Mouse (Mus musculus) forebrain, embryonic 11.5 days (tissue): ENCODE measurements at regions not wholly inside any gene's neighbourhood (a gene's known extent, or its start where the extent isn't known, plus 50 kb on each side); places are given as distances from the start of the nearest gene placed in this dataset.
"Not testable (repeated sequence)": the region's sequence is repeated elsewhere in the genome, so short reads cannot be mapped to it uniquely, and the experiment has no call there.

Experiments
- ATAC-seq: fragments of 200-750 bp; cut with Nextera tagmentation; replicated peaks from 2 replicates; pipeline ENCODE4 v1.8.0; 2017; ENCODE audit warnings: moderate TSS enrichment; ENCODE audit not compliant: low FRiP score
- DNase-seq: peaks from one replicate; pipeline ENCODE4 v3.0.0-alpha.2; 2017; ENCODE audit warnings: low spot score
- H3K27ac ChIP-seq: fragments of 300-500 bp; sonication (generic); 2 replicates; pipeline ENCODE4 v1.5.1; 2014; ENCODE audit warnings: low read depth, low read length
- H3K27me3 ChIP-seq: fragments of 300-500 bp; sonication (generic); 2 replicates; pipeline ENCODE4 v1.6.1; 2014; ENCODE audit warnings: mild to moderate bottlenecking, low read length, mixed read lengths; ENCODE audit not compliant: control insufficient read depth, insufficient read depth
- H3K36me3 ChIP-seq: fragments of 300-500 bp; sonication (generic); 2 replicates; pipeline ENCODE4 v1.6.1; 2014; ENCODE audit warnings: mild to moderate bottlenecking, low read length, moderate library complexity, mixed read lengths; ENCODE audit not compliant: control insufficient read depth, insufficient read depth
- H3K4me1 ChIP-seq: fragments of 300-500 bp; sonication (generic); replicated peaks from 2 replicates; pipeline ENCODE4 v1.6.1; 2014; ENCODE audit warnings: low read length, mixed read lengths; ENCODE audit not compliant: control insufficient read depth, insufficient read depth
- H3K4me2 ChIP-seq: fragments of 300-500 bp; sonication (generic); 2 replicates; pipeline ENCODE4 v1.6.1; 2014; ENCODE audit warnings: low read depth, mild to moderate bottlenecking, low read length, moderate library complexity, mixed read lengths; ENCODE audit not compliant: severe bottlenecking
- H3K4me3 ChIP-seq: fragments of 300-500 bp; sonication (generic); 2 replicates; pipeline ENCODE4 v1.5.1; 2014; ENCODE audit warnings: low read depth, low read length
- H3K9ac ChIP-seq: fragments of 300-500 bp; sonication (generic); 2 replicates; pipeline ENCODE4 v1.6.1; 2014; ENCODE audit warnings: low read length
- H3K9me3 ChIP-seq: fragments of 300-500 bp; sonication (generic); 2 replicates; pipeline ENCODE4 v1.6.1; 2016; ENCODE audit warnings: low read length, mixed read lengths; ENCODE audit not compliant: control insufficient read depth
- WGBS: fragments of 180-500 bp; shearing (Covaris S2); extraction: QIAGEN DNeasy Blood & Tissue Kit; methylation state at CpG from one replicate; pipeline ENCODE4 v1.1.7; 2014; 5-methylcytosine and 5-hydroxymethylcytosine counted together

GRCm38 (mm10) chr16:29758246-29758645 is 179.1 kb downstream of the Opa1 start:
- H3K27me3 ChIP-seq = no peaks in the 10 kb centered on the region
- whole genome bisulfite sequencing = 87% methylated on average over 3 of the region's 3 CpGs
- H3K4me2 ChIP-seq = no peak overlapping the region

GRCm38 (mm10) chr16:29759416-29759815 is 180.3 kb downstream of the Opa1 start:
- Histone ChIP-seq H3K9me3 (no peaks in the 10 kb centered on the region), H3K27me3 (no peaks in the 10 kb centered on the region), H3K4me1 (no peaks in the 10 kb centered on the region), H3K4me2 (no peak overlapping the region), H3K36me3 (no peaks in the 10 kb centered on the region), H3K4me3 (no peak overlapping the region), H3K9ac (no peak overlapping the region), H3K27ac (no peak overlapping the region)
- no peak for ATAC-seq
- no peak for DNase-seq
- 73% methylated on average over 3 of the region's 3 CpGs for WGBS

More at GRCm38 (mm10) chr16:29758246-29758645, 179.1 kb downstream of the Opa1 start:
- Histone ChIP-seq H3K36me3 (no peaks in the 10 kb centered on the region), H3K9me3 (no peaks in the 10 kb centered on the region), H3K9ac (no peak overlapping the region), H3K4me1 (no peaks in the 10 kb centered on the region), H3K4me3 (no peak overlapping the region), H3K27ac (no peak overlapping the region)
- ATAC-seq (no peak), DNase-seq (no peak)

- ATAC-seq = no peak
- WGBS = 88% methylated on average over 4 of the region's 4 CpGs
- no peak for DNase-seq
- no peaks in the 10 kb centered on the region for H3K4me1 ChIP-seq
- H3K9me3 ChIP-seq = no peaks in the 10 kb centered on the region
- H3K27ac ChIP-seq = no peak overlapping the region
- no peaks in the 10 kb centered on the region for H3K36me3 ChIP-seq
- no peak overlapping the region for H3K9ac ChIP-seq
- H3K27me3 ChIP-seq = no peaks in the 10 kb centered on the region
- H3K4me3 ChIP-seq = no peak overlapping the region
- H3K4me2 ChIP-seq = no peak overlapping the region
Measured at GRCm38 (mm10) chr16:29760627-29761026, 181.5 kb downstream of the Opa1 start.

GRCm38 (mm10) chr16:29761779-29762277 is 182.7 kb downstream of the Opa1 start:
- H3K36me3 ChIP-seq = no peaks in the 10 kb centered on the region
- H3K4me1 ChIP-seq = no peaks in the 10 kb centered on the region
- DNase-seq = no peak
- H3K4me2 ChIP-seq = no peak overlapping the region
- no peak overlapping the region for H3K4me3 ChIP-seq
- no peaks in the 10 kb centered on the region for H3K27me3 ChIP-seq
- no peak for ATAC-seq
- no peak overlapping the region for H3K9ac ChIP-seq
- no peak overlapping the region for H3K27ac ChIP-seq
- no peaks in the 10 kb centered on the region for H3K9me3 ChIP-seq
- WGBS = 38% methylated on average over 6 of the region's 6 CpGs

- no peaks in the 10 kb centered on the region for H3K36me3 ChIP-seq
- no peaks in the 10 kb centered on the region for H3K9me3 ChIP-seq
- no peak overlapping the region for H3K4me3 ChIP-seq
- no peaks in the 10 kb centered on the region for H3K27me3 ChIP-seq
- WGBS = 77% methylated on average over 1 of the region's 1 CpGs
- DNase-seq (no peak), ATAC-seq (no peak)
- H3K4me2 ChIP-seq = no peak overlapping the region
- no peaks in the 10 kb centered on the region for H3K4me1 ChIP-seq
- H3K27ac ChIP-seq = no peak overlapping the region
- H3K9ac ChIP-seq = no peak overlapping the region
Measured at GRCm38 (mm10) chr16:29764376-29764775, 185.2 kb downstream of the Opa1 start.

GRCm38 (mm10) chr16:29765801-29766200 is 186.7 kb downstream of the Opa1 start:
- not testable (repeated sequence) for H3K4me1 ChIP-seq, H3K36me3 ChIP-seq, H3K4me3 ChIP-seq, H3K9me3 ChIP-seq, H3K4me2 ChIP-seq, H3K9ac ChIP-seq, DNase-seq, ATAC-seq, H3K27ac ChIP-seq, H3K27me3 ChIP-seq
- 98% methylated on average over 3 of the region's 3 CpGs for WGBS

- Histone ChIP-seq H3K4me2 (no peak overlapping the region), H3K27ac (no peak overlapping the region), H3K4me3 (no peak overlapping the region), H3K9me3 (no peaks in the 10 kb centered on the region), H3K9ac (no peak overlapping the region), H3K27me3 (no peaks in the 10 kb centered on the region), H3K36me3 (no peaks in the 10 kb centered on the region), H3K4me1 (no peaks in the 10 kb centered on the region; the same call in 1 of the 2 replicates)
- no peak for DNase-seq
- 44% methylated on average over 4 of the region's 4 CpGs for WGBS
- 0 out of 2 replicates have a peak, but pooled peaks have one; percentile 24 for ATAC-seq
Measured at GRCm38 (mm10) chr16:29771320-29771719, 192.2 kb downstream of the Opa1 start.

- DNase-seq (no peak), ATAC-seq (no peak)
- Histone ChIP-seq H3K4me3 (no peak overlapping the region), H3K9ac (no peak overlapping the region), H3K4me1 (no peaks in the 10 kb centered on the region; the same call in 1 of the 2 replicates), H3K4me2 (no peak overlapping the region), H3K27ac (no peak overlapping the region), H3K36me3 (no peaks in the 10 kb centered on the region), H3K27me3 (no peaks in the 10 kb centered on the region), H3K9me3 (no peaks in the 10 kb centered on the region)
- WGBS = 33% methylated on average over 13 of the region's 13 CpGs
Measured at GRCm38 (mm10) chr16:29771728-29772608, 192.8 kb downstream of the Opa1 start.

- ATAC-seq (no peak), DNase-seq (no peak)
- no peaks in the 10 kb centered on the region; the same call in 1 of the 2 replicates for H3K4me1 ChIP-seq
- H3K9ac ChIP-seq = no peak overlapping the region
- H3K27me3 ChIP-seq = no peaks in the 10 kb centered on the region
- H3K4me2 ChIP-seq = no peak overlapping the region
- H3K36me3 ChIP-seq = no peaks in the 10 kb centered on the region
- no peak overlapping the region for H3K27ac ChIP-seq
- WGBS = 77% methylated on average over 12 of the region's 12 CpGs
- H3K4me3 ChIP-seq = no peak overlapping the region
- no peaks in the 10 kb centered on the region for H3K9me3 ChIP-seq
Measured at GRCm38 (mm10) chr16:29772609-29772988, 193.5 kb downstream of the Opa1 start.
